Mouse (Mus musculus): ENCODE measurements around the gene Atp2b1.

Gene Atp2b1

DNA sequence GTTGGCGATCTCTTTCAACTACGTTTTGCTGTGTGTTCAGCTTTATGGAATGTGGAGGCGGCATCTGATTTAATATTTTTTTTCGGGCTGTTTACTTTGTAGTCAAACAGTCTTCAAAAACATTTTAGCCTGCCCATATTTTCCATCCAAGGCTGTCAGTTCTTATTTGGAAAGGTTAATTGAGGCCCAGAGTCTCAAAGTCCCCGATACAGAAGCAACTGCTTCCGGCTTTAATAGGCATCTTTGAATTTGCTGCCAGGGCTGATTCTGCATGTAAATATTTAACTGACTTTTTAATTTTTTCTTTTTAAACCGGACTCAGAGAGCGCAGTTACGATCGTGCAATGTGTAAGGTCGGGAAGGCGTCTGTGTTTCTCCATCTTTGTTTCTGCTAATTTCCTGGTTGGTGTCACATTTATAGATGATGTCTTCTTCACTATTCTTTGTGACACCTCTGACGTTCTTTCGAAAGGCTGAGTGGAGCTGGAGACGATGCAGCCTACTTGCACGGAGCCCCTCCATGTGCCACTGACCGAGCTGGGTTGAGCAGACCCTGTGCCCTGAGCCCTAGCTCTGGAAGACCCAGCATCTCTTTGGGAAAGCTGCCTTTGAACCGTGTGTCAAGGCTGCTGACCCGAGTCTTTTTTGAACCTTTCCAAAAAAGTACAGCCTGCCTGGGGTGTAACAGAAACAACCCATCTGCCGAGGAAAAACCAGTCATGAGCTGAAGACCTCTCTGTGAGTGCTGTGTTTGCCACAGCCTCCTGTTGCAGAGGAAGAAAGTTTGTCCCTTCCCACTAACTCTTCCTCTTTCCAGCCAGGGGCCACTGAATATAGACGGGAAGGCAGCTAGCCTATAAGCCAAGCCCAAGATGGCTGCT lies 123.2 kb downstream of the Atp2b1 start:
- no peak for DNase-seq

DNA sequence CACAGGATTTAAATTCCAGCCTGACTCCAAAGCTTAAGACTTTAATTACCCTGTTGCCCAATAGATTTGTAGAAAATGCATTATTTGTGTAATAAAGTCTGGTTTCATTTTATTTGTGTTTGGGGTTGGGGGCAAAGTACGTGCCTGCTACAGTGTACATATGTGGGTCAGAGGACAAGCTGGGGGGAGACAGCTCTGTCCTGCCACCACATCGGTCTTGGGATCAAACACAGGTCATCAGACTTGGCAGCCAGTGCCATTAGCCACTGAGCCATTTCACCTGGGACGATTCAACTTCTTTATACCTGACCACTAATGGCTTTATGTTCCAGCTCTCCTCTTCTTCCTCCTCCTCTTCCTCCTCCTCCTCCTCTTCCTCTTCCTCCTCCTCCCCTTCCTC lies 124.7 kb downstream of the Atp2b1 start:
- DNase-seq: no peak

DNA sequence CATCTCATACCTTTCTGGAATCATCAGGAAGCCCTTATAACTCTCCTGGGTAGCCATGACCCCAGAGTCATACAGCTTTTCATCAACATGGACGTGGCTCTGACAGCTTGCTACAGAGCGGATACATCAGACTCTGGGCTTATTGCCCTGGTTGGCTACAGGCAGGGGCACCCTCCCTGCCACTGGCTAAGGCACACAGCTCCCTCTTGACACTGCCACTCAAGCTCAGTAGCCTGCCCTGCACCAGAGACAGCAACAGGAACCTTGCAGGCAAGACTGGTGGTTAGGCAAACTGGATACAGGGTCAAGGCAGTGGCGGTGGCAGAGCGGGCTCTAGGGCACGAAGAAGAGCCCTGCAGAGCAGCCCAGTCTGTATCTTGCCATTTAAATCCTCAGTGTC lies 126.0 kb downstream of the Atp2b1 start:
- DNase-seq: no peak

DNA sequence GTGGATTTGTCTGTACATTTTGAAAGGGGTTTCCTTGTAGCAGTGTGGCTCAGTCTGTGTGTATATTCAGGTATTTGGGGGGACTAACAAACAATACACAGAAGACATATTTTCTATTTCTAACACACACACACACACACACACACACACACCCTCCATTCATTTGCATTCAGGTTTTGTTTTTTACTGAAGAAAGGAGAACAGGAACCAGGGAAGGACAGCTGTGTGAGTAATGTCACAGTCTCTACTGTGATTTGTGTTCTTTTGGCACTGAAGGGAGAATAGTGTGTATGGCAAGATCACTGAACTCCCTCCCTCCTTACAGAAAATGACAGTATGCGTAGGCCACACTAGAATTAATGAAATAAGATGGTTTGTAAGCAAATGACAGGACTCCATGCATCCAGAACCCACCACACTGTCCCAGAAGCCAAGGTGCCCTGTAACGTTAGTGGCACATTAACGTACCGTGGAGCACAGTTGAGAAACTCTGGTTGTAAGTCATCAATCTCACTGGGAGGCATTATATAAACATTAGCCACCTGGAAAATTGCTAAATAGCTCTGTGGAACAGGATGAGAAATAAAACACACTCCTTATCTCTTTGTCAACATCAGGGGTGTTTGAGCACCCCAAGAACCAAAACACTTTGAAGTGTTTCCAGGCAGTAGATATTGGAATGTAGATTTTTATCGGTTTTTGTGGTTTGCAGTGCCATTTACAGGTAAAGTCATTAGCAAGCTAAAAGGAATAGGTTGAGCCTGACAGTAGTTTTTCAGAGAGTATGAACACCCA lies 132.7 kb downstream of the Atp2b1 start:
- no peak for DNase-seq

DNA sequence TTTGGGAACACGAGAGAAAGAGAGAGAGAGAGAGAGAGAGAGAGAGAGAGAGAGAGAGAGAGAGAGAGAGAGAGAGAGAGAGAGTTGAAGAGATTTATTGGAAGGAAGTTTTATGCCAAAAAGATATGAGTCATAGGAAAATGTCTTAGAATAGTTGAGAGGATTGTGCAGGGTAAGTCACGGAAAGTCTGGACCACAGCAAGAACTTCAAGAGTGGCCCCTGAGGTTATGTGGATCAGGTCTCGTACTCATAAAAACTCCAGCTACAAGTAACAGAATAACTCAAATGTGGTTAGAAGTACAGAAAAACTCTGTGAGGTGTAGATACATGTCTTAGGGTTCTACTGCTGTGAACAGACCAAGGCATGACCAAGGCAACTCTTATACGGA lies 133.3 kb downstream of the Atp2b1 start:
- no peak for DNase-seq

DNA sequence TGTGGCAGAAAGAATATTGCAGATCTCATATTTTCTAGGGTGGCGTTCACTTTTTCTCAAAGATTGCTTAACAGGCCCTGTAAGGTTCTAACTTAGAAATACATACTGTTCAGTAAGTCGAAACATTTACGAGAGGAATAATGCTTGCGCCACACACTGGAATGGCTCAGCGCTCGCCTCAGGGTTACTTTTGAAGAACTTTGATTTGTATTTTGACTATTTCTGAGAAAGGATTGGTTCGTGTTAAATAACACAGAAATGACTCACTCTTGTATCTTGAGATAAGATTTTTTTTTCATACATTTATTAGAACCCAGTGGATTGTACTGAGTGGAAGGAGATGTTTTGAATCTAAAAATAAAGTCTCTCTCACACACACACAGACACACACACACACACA lies 135.9 kb downstream of the Atp2b1 start:
- DNase-seq: no peak

DNA sequence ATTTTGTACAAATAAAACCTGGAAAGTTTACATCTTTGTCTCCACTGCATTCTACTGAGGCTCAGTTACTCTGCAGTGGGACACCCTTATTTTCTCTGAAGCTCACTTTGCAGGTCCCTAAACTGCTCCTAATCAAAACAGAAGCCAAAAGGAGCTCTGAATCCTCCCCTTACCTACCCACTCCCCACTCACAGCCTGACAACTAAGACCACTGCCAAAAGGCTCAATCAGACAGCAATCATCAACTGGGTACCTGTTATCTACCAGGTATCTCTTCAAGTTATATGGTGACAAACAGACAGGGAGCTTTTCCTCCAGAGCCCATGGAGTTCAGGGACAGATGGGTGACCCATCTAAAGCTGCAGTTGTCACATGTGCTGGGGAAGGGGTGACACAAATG lies 138.9 kb downstream of the Atp2b1 start:
- no peak for DNase-seq

DNA sequence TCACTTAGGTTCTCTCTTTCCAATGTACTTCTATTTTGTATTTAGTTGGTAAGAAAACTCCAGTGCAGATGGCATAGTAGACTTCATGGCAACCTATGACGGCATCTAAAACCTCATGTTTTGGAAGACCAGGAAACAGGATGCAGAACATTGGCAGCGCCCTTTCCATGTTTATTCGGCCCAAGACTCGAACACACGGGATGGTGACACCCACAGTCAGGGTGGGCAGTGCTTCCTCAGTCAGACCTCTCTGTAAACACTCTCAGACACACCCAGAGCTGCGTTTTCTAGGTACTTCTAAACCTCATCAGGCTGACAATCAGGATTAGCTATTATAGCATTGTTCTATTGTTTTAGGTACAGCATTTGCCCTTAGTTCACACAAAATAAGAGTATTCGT lies 146.4 kb downstream of the Atp2b1 start:
- DNase-seq: no peak

DNA sequence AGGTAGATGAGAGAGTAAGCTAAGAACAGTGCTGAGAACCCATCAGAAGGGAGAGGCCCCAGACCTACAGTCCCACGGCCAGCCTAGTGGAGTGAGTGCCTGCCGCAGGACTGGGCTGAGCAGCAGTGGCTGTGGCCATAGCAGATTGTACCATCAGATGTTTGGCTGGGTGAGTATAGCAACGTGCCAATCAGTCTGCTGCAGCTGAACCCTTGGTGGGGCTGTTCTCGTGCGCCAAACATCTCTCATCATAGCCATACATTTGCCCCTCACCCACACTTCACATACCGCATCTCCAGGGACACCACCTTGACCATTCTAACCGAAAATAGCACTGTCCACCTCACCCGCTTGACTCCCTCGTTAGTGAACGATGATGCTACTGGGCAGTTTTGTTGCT lies 147.2 kb downstream of the Atp2b1 start:
- peak; percentile 44 to 47 for DNase-seq

DNA sequence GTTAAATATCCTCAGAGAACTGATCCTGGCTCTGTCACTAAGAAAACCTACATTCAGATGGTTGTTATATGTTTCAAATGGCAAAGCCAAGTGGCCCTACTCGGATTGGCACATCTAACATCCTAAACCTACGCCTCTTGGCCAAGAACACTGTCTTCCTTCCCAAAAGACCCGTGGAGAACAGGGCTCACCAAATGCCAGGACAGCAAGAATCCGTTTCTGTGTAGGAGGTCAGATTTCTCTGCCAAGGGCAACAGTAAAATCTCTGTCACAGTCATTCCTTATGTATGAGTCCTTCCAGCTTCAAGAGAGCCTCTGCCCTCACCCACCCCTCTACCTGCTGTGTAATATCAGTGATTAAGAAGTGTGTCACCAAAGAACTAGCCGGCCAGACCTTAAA lies 148.3 kb downstream of the Atp2b1 start:
- DNase-seq: peak; percentile 33 to 66

Measured in cerebellum, postnatal 14 days (tissue).